Mouse (Mus musculus) lung, embryonic 16.5 days (tissue): Measurements from ENCODE around the gene Sel1l3. TPM values are rescaled to one million over a fixed set of nuclear protein-coding genes. Genes with fewer than 3 reads are reported as not detected.

ENCODE experiments used
- ATAC-seq: fragments of 200-750 bp; cut with Nextera tagmentation; 2 replicates; pipeline ENCODE4 v1.8.0; 2017; ENCODE audit warnings: low read depth, mild to moderate bottlenecking, moderate library complexity
- H3K27ac ChIP-seq: fragments of 300-500 bp; sonication (generic); 2 replicates; pipeline ENCODE4 v1.5.1; 2014; ENCODE audit warnings: mild to moderate bottlenecking, control low read depth, low read length
- H3K27me3 ChIP-seq: fragments of 300-500 bp; sonication (generic); 2 replicates; pipeline ENCODE4 v1.6.1; 2014; ENCODE audit warnings: low read depth, low read length, mixed read lengths; ENCODE audit not compliant: control insufficient read depth, insufficient read depth
- H3K36me3 ChIP-seq: fragments of 300-500 bp; sonication (generic); 2 replicates; pipeline ENCODE4 v1.6.1; 2014; ENCODE audit warnings: low read length; ENCODE audit not compliant: control insufficient read depth, insufficient read depth
- H3K4me1 ChIP-seq: fragments of 300-500 bp; sonication (generic); replicated peaks from 2 replicates; pipeline ENCODE4 v1.6.1; 2014; ENCODE audit warnings: low read length, mixed read lengths; ENCODE audit not compliant: control insufficient read depth, insufficient read depth
- H3K4me2 ChIP-seq: fragments of 300-500 bp; sonication (generic); 2 replicates; pipeline ENCODE4 v1.6.1; 2014; ENCODE audit warnings: low read depth, low read length, control low read depth
- H3K4me3 ChIP-seq: fragments of 300-500 bp; sonication (generic); 2 replicates; pipeline ENCODE4 v1.5.1; 2014; ENCODE audit warnings: mild to moderate bottlenecking, low read length, control low read depth
- H3K9ac ChIP-seq: fragments of 300-500 bp; sonication (generic); 2 replicates; pipeline ENCODE4 v1.6.1; 2014; ENCODE audit warnings: low read length, control low read depth
- H3K9me3 ChIP-seq: fragments of 300-500 bp; sonication (generic); 2 replicates; pipeline ENCODE4 v1.6.1; 2016; ENCODE audit warnings: low read length; ENCODE audit not compliant: control insufficient read depth
- WGBS: fragments of 180-500 bp; shearing (Covaris S2); extraction: QIAGEN DNeasy Blood & Tissue Kit; methylation state at CpG from one replicate; pipeline ENCODE4 v1.1.7; 2014; 5-methylcytosine and 5-hydroxymethylcytosine counted together
- polyA plus RNA-seq: library from polyadenylated mRNA; unstranded; fragments of >200 nt; fragmentation: Nextera tagmentation; extraction: Ambion mirVana; gene quantifications from 2 replicates; pipeline ENCODE4 v1.2.1, GENCODE M21; 2015

Gene Sel1l3
- polyA plus RNA-seq, 1 experiment from 2014 or later = 5.8 TPM

- Histone ChIP-seq H3K9me3 (no peaks in the 10 kb centered on the region), H3K27me3 (no peaks in the 10 kb centered on the region), H3K9ac (no peak overlapping the region), H3K36me3 (no peaks in the 10 kb centered on the region), H3K4me1 (peaks cover 27% of the 10 kb centered on the region), H3K27ac (0 out of 2 replicates have a peak overlapping the region, but pooled peaks have one; percentile 40), H3K4me2 (no peak overlapping the region), H3K4me3 (no peak overlapping the region)
- 40% methylated on average over 4 of the region's 4 CpGs for WGBS
- peak; percentile 87 for ATAC-seq
Observed at GRCm38 (mm10) chr5:53106125-53106524, 107.6 kb downstream of the Sel1l3 start.

- Histone ChIP-seq H3K36me3 (no peaks in the 10 kb centered on the region), H3K4me2 (no peak overlapping the region), H3K27ac (0 out of 2 replicates have a peak overlapping the region, but pooled peaks have one; percentile 40), H3K9ac (no peak overlapping the region), H3K4me3 (no peak overlapping the region), H3K9me3 (no peaks in the 10 kb centered on the region), H3K4me1 (peaks cover 27% of the 10 kb centered on the region), H3K27me3 (no peaks in the 10 kb centered on the region)
- 0 out of 2 replicates have a peak, but pooled peaks have one; percentile 21 for ATAC-seq
- 60% methylated on average over 8 of the region's 8 CpGs for WGBS
Observed at GRCm38 (mm10) chr5:53105716-53106115, 108.0 kb downstream of the Sel1l3 start.

GRCm38 (mm10) chr5:53104177-53104855 lies 109.4 kb downstream of the Sel1l3 start:
- Histone ChIP-seq H3K27ac (no peak overlapping the region), H3K36me3 (no peaks in the 10 kb centered on the region), H3K4me1 (peaks cover 27% of the 10 kb centered on the region), H3K4me2 (no peak overlapping the region), H3K27me3 (no peaks in the 10 kb centered on the region), H3K9me3 (no peaks in the 10 kb centered on the region), H3K9ac (no peak overlapping the region), H3K4me3 (no peak overlapping the region)
- WGBS = 46% methylated on average over 13 of the region's 13 CpGs
- no peak for ATAC-seq

GRCm38 (mm10) chr5:53101848-53102473 lies 111.8 kb downstream of the Sel1l3 start:
- H3K4me3 ChIP-seq = no peak overlapping the region
- H3K9me3 ChIP-seq = no peaks in the 10 kb centered on the region
- no peak overlapping the region for H3K9ac ChIP-seq
- 62% methylated on average over 12 of the region's 12 CpGs for WGBS
- H3K4me2 ChIP-seq = no peak overlapping the region
- no peak for ATAC-seq
- H3K4me1 ChIP-seq = peaks cover 15% of the 10 kb centered on the region
- H3K27ac ChIP-seq = no peak overlapping the region
- H3K36me3 ChIP-seq = no peaks in the 10 kb centered on the region
- H3K27me3 ChIP-seq = no peaks in the 10 kb centered on the region

- Histone ChIP-seq H3K9ac (no peak overlapping the region), H3K4me1 (no peaks in the 10 kb centered on the region), H3K9me3 (no peaks in the 10 kb centered on the region), H3K36me3 (no peaks in the 10 kb centered on the region), H3K27me3 (no peaks in the 10 kb centered on the region), H3K4me3 (no peak overlapping the region), H3K27ac (no peak overlapping the region), H3K4me2 (no peak overlapping the region)
- ATAC-seq = no peak
- 67% methylated on average over 3 of the region's 3 CpGs for WGBS
Observed at GRCm38 (mm10) chr5:53091331-53091730, 122.4 kb downstream of the Sel1l3 start.

GRCm38 (mm10) chr5:53087452-53087851 lies 126.3 kb downstream of the Sel1l3 start:
- H3K4me1 ChIP-seq = no peaks in the 10 kb centered on the region
- no peak overlapping the region for H3K4me2 ChIP-seq
- no peak overlapping the region for H3K27ac ChIP-seq
- H3K4me3 ChIP-seq = no peak overlapping the region
- ATAC-seq = no peak
- H3K9ac ChIP-seq = no peak overlapping the region
- H3K9me3 ChIP-seq = no peaks in the 10 kb centered on the region
- no peaks in the 10 kb centered on the region for H3K36me3 ChIP-seq
- H3K27me3 ChIP-seq = no peaks in the 10 kb centered on the region
- 75% methylated on average over 7 of the region's 7 CpGs for WGBS

- no peak overlapping the region for H3K4me3 ChIP-seq
- WGBS = 47% methylated on average over 4 of the region's 4 CpGs
- no peaks in the 10 kb centered on the region for H3K27me3 ChIP-seq
- H3K4me1 ChIP-seq = no peaks in the 10 kb centered on the region
- H3K27ac ChIP-seq = no peak overlapping the region
- no peak overlapping the region for H3K4me2 ChIP-seq
- no peak for ATAC-seq
- H3K9ac ChIP-seq = no peak overlapping the region
- H3K9me3 ChIP-seq = no peaks in the 10 kb centered on the region
- H3K36me3 ChIP-seq = no peaks in the 10 kb centered on the region
Observed at GRCm38 (mm10) chr5:53078453-53078852, 135.3 kb downstream of the Sel1l3 start.

- Histone ChIP-seq H3K4me2 (no peak overlapping the region), H3K27ac (no peak overlapping the region), H3K4me3 (no peak overlapping the region), H3K9me3 (no peaks in the 10 kb centered on the region), H3K4me1 (no peaks in the 10 kb centered on the region), H3K27me3 (no peaks in the 10 kb centered on the region), H3K36me3 (no peaks in the 10 kb centered on the region), H3K9ac (no peak overlapping the region)
- WGBS = 64% methylated on average over 6 of the region's 6 CpGs
- no peak for ATAC-seq
Observed at GRCm38 (mm10) chr5:53074553-53074952, 139.2 kb downstream of the Sel1l3 start.

- WGBS = 89% methylated on average over 9 of the region's 9 CpGs
- ATAC-seq = no peak
Observed at GRCm38 (mm10) chr5:53061532-53062130, 152.1 kb downstream of the Sel1l3 start.

More at GRCm38 (mm10) chr5:53061532-53062130, 152.1 kb downstream of the Sel1l3 start:
- no peaks in the 10 kb centered on the region for H3K9me3 ChIP-seq
- no peaks in the 10 kb centered on the region for H3K36me3 ChIP-seq
- H3K4me1 ChIP-seq = no peaks in the 10 kb centered on the region
- no peak overlapping the region for H3K4me2 ChIP-seq
- no peak overlapping the region for H3K4me3 ChIP-seq
- H3K9ac ChIP-seq = no peak overlapping the region
- H3K27ac ChIP-seq = no peak overlapping the region
- H3K27me3 ChIP-seq = no peaks in the 10 kb centered on the region
